Mouse (Mus musculus) ES-Bruce4 (cell line): ENCODE results near the gene Apln.

ENCODE experiments used
- CTCF ChIP-seq: IDR thresholded peaks from one replicate; pipeline ENCODE4 v1.8.1; 2011; ENCODE audit warnings: low read depth, low read length
- POLR2A ChIP-seq: IDR thresholded peaks from one replicate; pipeline ENCODE4 v1.8.1; 2011; ENCODE audit warnings: low read length; ENCODE audit not compliant: insufficient read depth

DNA sequence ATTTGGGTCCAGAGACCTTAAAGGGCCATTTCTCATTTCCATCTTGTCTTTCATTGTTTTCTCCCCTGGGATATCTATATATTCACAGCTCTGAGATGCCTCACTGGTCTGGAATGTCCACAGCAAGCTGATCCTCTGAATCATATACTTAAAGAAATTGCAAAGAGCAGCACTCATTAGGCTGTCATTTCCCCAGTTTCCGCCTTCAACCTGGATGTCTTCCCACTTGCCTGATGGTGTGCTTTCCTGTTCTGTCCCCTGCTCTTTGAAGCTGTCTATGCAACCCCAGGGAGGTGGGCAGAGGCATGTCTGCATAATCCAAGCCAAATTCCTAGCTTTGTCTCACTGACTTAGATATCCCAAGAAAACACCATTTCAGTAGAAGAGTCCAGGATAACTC is 9.6 kb upstream of the Apln start:
- TF ChIP-seq CTCF: no peak
- no peak for TF ChIP-seq POLR2A
